Mouse (Mus musculus) thymus, postnatal 4 days (tissue): ENCODE results near the gene Olfr1350.
"Not testable (repeated sequence)": the region's sequence is repeated elsewhere in the genome, so short reads cannot be mapped to it uniquely, and the experiment has no call there.

Source experiments
- DNase-seq: peaks from one replicate; pipeline ENCODE4 v3.0.0; 2021

Olfr1350 gene

GRCm38 (mm10) chr7:6564541-6564940, at the start of gene Olfr1350:
Gene Olfr1350, plus strand, starts transcription at chr7:6564841.
- DNase-seq: no peak

DNA sequence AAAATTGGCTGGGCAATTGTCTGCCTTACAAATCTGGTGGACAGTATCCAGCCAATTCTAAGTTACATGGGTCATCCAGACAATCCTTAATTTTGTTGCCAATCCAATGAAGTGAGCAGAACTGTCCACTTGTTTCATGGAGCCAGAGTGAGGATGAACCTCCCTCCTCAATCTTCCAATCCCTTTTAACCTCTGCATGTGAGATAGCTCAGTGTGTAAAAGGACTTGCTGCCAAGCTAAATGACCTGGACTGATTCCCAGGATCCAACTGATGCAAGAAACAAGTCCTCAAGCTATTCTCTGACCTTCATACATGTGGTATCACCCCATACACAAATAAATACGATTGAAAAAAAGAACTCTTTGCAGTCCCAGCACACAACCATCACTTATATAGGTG, 43.0 kb upstream of the Olfr1350 start:
- no peak for DNase-seq

- no peak for DNase-seq
These were observed 41.8 kb upstream of the Olfr1350 start, which contains the start of gene Olfr1349 for GRCm38 (mm10) chr7:6522850-6523249. Gene Olfr1349, minus strand, starts transcription at chr7:6522950.

DNA sequence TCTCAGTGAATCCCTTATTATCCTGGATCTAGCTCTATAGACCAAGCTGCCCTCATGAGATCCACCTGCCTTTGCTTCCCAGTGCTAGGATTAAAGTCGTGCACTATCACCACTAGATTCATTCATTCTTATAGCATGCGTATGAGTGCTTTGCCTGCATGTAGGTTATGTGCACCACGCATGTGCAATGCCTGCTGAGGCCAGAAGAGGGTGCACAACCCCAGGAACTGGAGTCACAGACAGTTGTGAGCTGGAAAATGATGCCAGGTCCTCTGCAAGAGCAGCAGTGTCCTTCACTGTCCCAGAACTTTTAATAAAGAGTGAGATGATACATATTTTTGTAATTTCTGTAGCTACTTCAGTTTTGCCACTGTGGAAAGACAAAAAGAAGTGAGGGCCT, 39.6 kb upstream of the Olfr1350 start:
- DNase-seq: peak; percentile 8

- DNase-seq: peak; percentile 41
These were observed 38.5 kb upstream of the Olfr1350 start for GRCm38 (mm10) chr7:6526141-6526540.

DNA sequence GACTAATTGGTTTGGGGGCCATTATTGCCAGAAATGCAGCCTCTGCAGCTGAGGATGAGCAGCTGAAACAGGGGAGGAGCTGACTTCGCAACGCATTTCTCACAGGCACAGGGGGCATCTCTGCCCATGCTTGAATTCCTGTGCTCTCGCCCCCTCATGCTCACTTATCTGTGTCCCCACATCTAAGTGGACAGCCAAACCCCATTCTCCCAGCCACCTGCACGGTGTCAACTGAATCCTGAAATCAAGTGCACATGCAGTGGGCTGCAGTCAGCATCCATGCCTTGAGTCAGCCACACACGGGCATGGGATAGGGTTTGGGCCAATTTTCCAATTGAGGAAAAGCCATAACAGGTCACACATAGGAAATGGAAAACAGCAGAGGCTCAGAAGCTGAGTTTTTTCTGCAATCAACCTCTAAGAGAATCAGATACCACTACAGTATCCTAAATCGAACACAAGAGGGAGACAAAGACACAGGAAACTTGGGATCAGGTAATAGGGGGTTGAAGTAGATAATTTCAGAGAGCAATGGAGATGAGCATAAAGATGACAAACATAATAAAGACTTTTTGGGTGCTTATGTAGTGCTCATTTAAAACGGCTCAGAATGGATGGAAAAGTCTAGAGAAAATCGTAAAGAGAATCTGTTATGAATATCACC, 21.6 kb downstream of the Olfr1350 start:
- DNase-seq: no peak

DNA sequence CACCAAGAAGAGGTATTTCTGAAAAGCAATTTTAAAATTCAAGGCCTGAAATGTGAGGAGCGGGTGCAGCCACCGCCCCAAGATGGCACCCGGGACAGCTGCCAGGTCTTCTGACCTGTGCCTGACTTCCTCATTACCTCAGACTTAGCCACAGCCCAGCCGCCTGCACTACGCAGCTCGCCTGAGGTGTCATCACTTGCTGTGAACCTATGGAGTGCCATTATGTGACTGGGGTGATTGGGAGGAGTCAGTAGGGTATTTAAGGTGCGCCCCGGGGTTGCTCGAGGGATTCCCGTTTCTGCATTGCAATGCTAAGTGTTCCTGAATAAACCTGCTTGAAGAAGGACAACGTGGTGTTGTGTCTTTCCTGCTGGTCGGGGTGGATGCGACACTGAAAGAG, 24.1 kb downstream of the Olfr1350 start:
- not testable (repeated sequence) for DNase-seq

- DNase-seq: no peak
These were observed 38.7 kb downstream of the Olfr1350 start for GRCm38 (mm10) chr7:6603331-6603730.
